Mouse (Mus musculus) forebrain, postnatal 0 days (tissue): Measurements from ENCODE around the gene Evpl. TPM values are rescaled to one million over a fixed set of nuclear protein-coding genes. Genes with fewer than 3 reads are reported as not detected.
"Not testable (repeated sequence)": the region's sequence is repeated elsewhere in the genome, so short reads cannot be mapped to it uniquely, and the experiment has no call there.

Experiments used
- ATAC-seq: fragments of 200-750 bp; cut with Nextera tagmentation; 2 replicates; pipeline ENCODE4 v1.8.0; 2017; ENCODE audit warnings: mild to moderate bottlenecking, moderate library complexity
- DNase-seq: peaks from one replicate; pipeline ENCODE4 v3.0.0-alpha.2; 2015
- H3K27ac ChIP-seq: fragments of 300-500 bp; sonication (generic); 2 replicates; pipeline ENCODE4 v1.5.1; 2014; ENCODE audit warnings: low read depth, mild to moderate bottlenecking, antibody characterized with exemption, low read length, moderate library complexity, mixed read lengths
- H3K27me3 ChIP-seq: fragments of 300-500 bp; sonication (generic); 2 replicates; pipeline ENCODE4 v1.6.1; 2014; ENCODE audit warnings: mild to moderate bottlenecking, low read length, mixed read lengths; ENCODE audit not compliant: insufficient read depth
- H3K36me3 ChIP-seq: fragments of 300-500 bp; sonication (generic); 2 replicates; pipeline ENCODE4 v1.6.1; 2014; ENCODE audit warnings: mild to moderate bottlenecking, moderate library complexity; ENCODE audit not compliant: insufficient read depth
- H3K4me1 ChIP-seq: fragments of 300-500 bp; sonication (generic); 2 replicates; pipeline ENCODE4 v1.6.1; 2014; ENCODE audit warnings: antibody characterized with exemption; ENCODE audit not compliant: insufficient read depth
- H3K4me2 ChIP-seq: fragments of 300-500 bp; sonication (generic); 2 replicates; pipeline ENCODE4 v1.6.1; 2014; ENCODE audit warnings: low read depth, mild to moderate bottlenecking, moderate library complexity
- H3K4me3 ChIP-seq: fragments of 300-500 bp; sonication (generic); 2 replicates; pipeline ENCODE4 v1.5.1; 2014; ENCODE audit warnings: low read depth, low read length, mixed read lengths
- H3K9ac ChIP-seq: fragments of 300-500 bp; sonication (generic); 2 replicates; pipeline ENCODE4 v1.6.1; 2014; ENCODE audit warnings: mild to moderate bottlenecking
- H3K9me3 ChIP-seq: fragments of 300-500 bp; sonication (generic); 2 replicates; pipeline ENCODE4 v1.6.1; 2016; ENCODE audit warnings: low read length
- CTCF ChIP-seq: sonication (generic); IDR thresholded peaks from 2 replicates; pipeline ENCODE4 v1.5.1; 2016; ENCODE audit warnings: antibody characterized with exemption, control low read depth, low read depth
- WGBS: fragments of 180-500 bp; shearing (Covaris S2); extraction: QIAGEN DNeasy Blood & Tissue Kit; methylation state at CpG from one replicate; pipeline ENCODE4 v1.1.7; 2014; 5-methylcytosine and 5-hydroxymethylcytosine counted together
- polyA plus RNA-seq: library from polyadenylated mRNA; unstranded; fragments of >200 nt; fragmentation: Nextera tagmentation; extraction: Ambion mirVana; gene quantifications from 2 replicates; pipeline ENCODE4 v1.2.1, GENCODE M21; 2015
- total RNA-seq: library from RNA; depleted of rRNA; stranded (reverse); fragments of >200 nt; gene quantifications from 2 replicates; pipeline ENCODE4 v1.2.3, GENCODE M21; 2014

Gene Evpl
- total and polyA plus RNA-seq, 2 experiments from 2014 or later: 1.1 to 2.3 TPM

DNA sequence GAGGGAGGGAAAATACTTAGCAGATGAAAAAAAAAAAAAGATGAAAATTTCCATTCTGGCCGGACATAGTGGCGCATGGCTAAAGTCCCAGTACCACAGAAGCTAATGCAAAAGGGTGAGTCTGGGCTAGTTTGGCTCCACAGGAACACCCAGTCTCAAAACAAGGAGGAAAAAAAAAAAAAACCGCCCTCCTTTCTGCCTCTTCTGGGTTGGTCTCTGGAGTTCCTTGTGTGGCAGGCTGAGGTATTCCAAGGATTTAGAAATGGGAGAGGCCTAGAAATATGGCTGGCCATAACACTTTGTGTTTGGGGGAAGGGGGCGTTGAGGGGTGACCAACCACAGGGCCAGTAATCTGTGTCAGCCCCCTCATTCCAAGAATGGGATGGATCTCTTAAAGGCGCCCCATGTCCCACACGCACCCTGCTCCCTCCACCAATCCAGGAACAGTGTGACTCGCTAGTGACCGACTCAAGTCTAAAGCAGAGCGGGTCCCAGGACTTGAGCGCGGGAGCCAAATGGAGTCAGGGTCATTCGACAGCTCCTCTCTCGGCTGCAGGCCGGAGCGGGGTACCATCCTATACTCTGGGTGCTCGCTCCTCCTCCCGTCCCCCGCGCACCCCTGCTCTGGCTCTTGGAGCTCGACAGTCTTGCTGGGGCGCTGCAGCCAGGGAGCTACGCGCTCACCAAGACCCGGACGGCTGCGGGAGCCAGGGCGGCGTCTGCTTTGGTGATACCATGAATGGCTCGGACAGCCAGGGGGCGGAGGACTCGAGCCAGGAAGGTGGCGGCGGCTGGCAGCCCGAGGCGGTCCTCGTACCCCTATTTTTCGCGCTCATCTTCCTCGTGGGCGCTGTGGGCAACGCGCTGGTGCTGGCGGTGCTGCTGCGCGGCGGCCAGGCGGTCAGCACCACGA, 43.1 kb upstream of the Evpl start, which contains the start of gene Galr2:
Galr2 (plus strand) TSS at position 189 of the 913 bp plus-strand sequence.
- no peak for ATAC-seq
- Histone ChIP-seq H3K4me3 (peak within 1 kb of the TSS; percentile 23), H3K27me3 (peaks cover 41% of the 10 kb centered on the region), H3K9ac (peak within 1 kb of the TSS; percentile 28), H3K9me3 (no peaks in the 10 kb centered on the region), H3K4me2 (peak within 1 kb of the TSS; percentile 46), H3K36me3 (no peaks in the 10 kb centered on the region), H3K4me1 (no peaks in the 10 kb centered on the region; the same call in 1 of the 2 replicates), H3K27ac (no peak within 1 kb of the TSS)
- WGBS: 7% methylated on average over 48 of the region's 48 CpGs
- no peak for DNase-seq
- 0 out of 2 replicates have a peak, but pooled peaks have one; percentile 4 for TF ChIP-seq CTCF

DNA sequence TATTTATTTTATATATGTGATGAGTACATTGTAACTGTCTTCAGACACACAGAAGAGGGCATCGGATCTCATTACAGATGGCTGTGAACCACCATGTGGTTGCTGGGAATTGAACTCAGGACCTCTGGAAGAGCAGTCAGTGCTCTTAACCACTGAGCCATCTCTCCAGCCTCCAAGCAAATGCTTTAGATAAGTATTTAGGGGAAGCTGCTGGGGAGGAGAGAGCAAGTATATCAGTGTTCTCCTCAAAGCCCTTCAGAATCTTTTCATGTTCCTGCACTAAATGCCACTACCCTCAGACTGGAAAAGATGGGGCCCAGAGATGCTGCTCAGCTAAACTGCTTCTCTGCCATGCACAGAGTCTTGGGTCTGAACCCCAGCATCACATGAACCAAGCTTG, 39.3 kb upstream of the Evpl start:
- Histone ChIP-seq H3K4me1 (peaks cover 12% of the 10 kb centered on the region; the same call in 1 of the 2 replicates), H3K27me3 (peaks cover 26% of the 10 kb centered on the region)
- not testable (repeated sequence) for ATAC-seq, DNase-seq, H3K9me3 ChIP-seq, H3K36me3 ChIP-seq, H3K27ac ChIP-seq, H3K4me2 ChIP-seq, H3K9ac ChIP-seq, H3K4me3 ChIP-seq
- 93% methylated on average over 1 of the region's 1 CpGs for WGBS

DNA sequence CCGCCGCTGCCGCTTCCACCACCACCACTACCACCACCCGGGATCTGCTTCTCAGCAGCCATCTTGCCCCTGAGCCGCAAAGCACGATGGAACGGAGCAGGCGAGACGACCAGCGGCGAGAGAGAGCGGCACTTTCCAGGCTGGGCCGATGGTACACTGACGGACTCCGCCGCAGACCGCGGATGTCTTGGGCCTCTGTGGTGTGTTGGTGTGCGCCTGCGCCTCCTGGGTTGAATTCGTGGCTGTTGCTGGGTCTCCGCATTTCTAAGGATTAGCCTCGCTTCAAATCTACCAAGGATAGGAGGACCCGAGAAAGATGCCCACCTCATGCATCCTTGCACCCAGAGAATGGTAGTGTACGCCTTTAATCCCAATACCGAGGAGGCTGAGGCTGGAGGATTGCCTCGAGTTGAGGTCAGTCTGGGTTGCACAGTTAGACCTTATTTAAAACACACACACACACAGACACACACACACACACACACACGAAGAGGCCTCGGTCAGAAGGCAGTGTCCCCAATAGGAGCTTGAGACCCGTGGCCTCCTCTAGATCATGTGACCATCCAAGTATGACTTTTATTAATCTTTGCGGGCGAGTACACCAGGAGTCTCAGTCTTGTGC, 36.3 kb upstream of the Evpl start, which contains the start of gene Srp68:
Srp68 (minus strand) TSS at position 173 of the 622 bp plus-strand sequence.
- ATAC-seq (peak; percentile 100), DNase-seq (peak; percentile 96)
- H3K4me3 ChIP-seq: peak within 1 kb of the TSS; percentile 66
- peak; percentile 53 for TF ChIP-seq CTCF
- 3% methylated on average over 32 of the region's 32 CpGs for WGBS
- H3K4me2 ChIP-seq: peak within 1 kb of the TSS; percentile 86
- peak within 1 kb of the TSS; percentile 67 for H3K9ac ChIP-seq
- peaks cover 12% of the 10 kb centered on the region; the same call in 1 of the 2 replicates for H3K4me1 ChIP-seq
- no peaks in the 10 kb centered on the region for H3K9me3 ChIP-seq
- H3K36me3 ChIP-seq: peaks cover 18% of the 10 kb centered on the region
- H3K27me3 ChIP-seq: no peaks in the 10 kb centered on the region
- H3K27ac ChIP-seq: peak within 1 kb of the TSS; percentile 77

DNA sequence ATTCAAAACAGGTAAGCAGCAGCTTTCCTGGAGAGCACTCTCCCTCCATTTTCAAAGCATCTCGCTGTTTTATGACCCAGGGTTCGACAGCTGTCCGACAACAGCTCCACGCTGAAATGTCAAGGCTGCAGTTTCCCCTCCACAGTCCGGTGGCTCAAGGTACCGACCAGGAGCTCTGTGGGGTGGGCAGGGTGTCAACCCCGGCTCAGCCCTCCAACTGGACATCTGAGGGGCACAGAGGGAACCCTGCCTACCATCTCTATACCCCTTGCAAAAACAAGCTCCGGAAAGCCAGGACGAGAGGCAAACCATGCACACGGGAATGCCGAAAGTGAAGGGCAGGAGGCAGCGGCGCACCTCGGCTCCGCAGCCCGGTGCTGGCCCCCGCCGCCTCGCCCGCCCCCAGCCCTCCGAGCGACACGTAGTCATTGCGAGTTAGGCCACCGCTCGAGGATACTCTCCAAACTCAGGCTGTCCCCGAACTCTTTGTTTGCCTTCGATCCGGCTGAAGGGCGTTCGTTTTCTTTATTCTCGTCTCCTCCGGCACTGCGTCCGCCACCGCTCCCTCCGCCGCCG, 35.7 kb upstream of the Evpl start:
- 1% methylated on average over 39 of the region's 39 CpGs for WGBS
- ATAC-seq: peak; percentile 57
- H3K36me3 ChIP-seq: peaks cover 22% of the 10 kb centered on the region

GRCm38 (mm10) chr11:116272589-116273468, 35.0 kb upstream of the Evpl start:
- peaks cover 29% of the 10 kb centered on the region for H3K36me3 ChIP-seq
- no peak for ATAC-seq

More for the DNA sequence above, 35.7 kb upstream of the Evpl start:
- H3K9me3 ChIP-seq: no peaks in the 10 kb centered on the region
- H3K4me3 ChIP-seq: peak overlapping the region; percentile 66
- peak overlapping the region; percentile 86 for H3K4me2 ChIP-seq
- H3K27me3 ChIP-seq: no peaks in the 10 kb centered on the region
- peak overlapping the region; percentile 67 for H3K9ac ChIP-seq
- peaks cover 12% of the 10 kb centered on the region; the same call in 1 of the 2 replicates for H3K4me1 ChIP-seq
- no peak for TF ChIP-seq CTCF
- H3K27ac ChIP-seq: peak overlapping the region; percentile 77
- DNase-seq: no peak

DNA sequence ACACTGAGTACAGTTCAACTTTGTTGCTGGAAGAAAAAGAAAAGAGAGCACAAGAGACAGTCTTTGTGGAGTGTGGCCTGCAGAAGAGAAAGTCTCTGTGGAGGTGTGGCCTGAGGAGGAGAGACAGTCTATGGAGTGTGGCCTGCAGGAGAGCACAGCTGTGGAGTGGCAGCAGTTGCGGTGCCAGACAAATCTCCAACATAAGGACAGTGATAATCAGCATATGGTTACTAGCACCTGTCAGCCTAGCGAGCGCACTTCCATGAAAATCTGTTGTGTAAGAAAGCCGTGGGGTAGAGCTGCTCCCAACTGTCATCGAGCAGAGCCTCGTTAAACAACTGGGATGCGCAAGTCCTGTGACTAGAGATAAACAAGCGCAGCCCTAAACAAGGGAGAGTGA, 31.7 kb upstream of the Evpl start:
- H3K4me1 ChIP-seq: peaks cover 8% of the 10 kb centered on the region; the same call in 1 of the 2 replicates
- ATAC-seq (no peak), DNase-seq (no peak)
- H3K9ac ChIP-seq: no peak overlapping the region
- H3K36me3 ChIP-seq: peaks cover 57% of the 10 kb centered on the region
- no peak for TF ChIP-seq CTCF
- WGBS: 76% methylated on average over 8 of the region's 8 CpGs
- H3K4me2 ChIP-seq: no peak overlapping the region
- no peaks in the 10 kb centered on the region for H3K9me3 ChIP-seq
- H3K4me3 ChIP-seq: no peak overlapping the region
- H3K27me3 ChIP-seq: no peaks in the 10 kb centered on the region
- H3K27ac ChIP-seq: no peak overlapping the region

More at GRCm38 (mm10) chr11:116272589-116273468, 35.0 kb upstream of the Evpl start:
- WGBS: 61% methylated on average over 12 of the region's 12 CpGs
- Histone ChIP-seq H3K27me3 (no peaks in the 10 kb centered on the region), H3K4me2 (peak overlapping the region; percentile 86), H3K4me1 (peaks cover 12% of the 10 kb centered on the region; the same call in 1 of the 2 replicates), H3K9me3 (no peaks in the 10 kb centered on the region), H3K4me3 (peak overlapping the region; percentile 66), H3K27ac (no peak overlapping the region), H3K9ac (peak overlapping the region; percentile 67)
- DNase-seq: no peak
- no peak for TF ChIP-seq CTCF
